Mouse (Mus musculus) intestine, embryonic 14.5 days (tissue): ENCODE measurements around the gene Fbxl20. TPM values are rescaled to one million over a fixed set of nuclear protein-coding genes. Genes with fewer than 3 reads are reported as not detected.
"Not testable (repeated sequence)": the region's sequence is repeated elsewhere in the genome, so short reads cannot be mapped to it uniquely, and the experiment has no call there.

Experiments
- ATAC-seq: fragments of 200-750 bp; cut with Nextera tagmentation; replicated peaks from 2 replicates; pipeline ENCODE4 v1.8.0; 2017; ENCODE audit warnings: low read depth, moderate number of reproducible peaks, moderate TSS enrichment, moderate library complexity; ENCODE audit not compliant: low FRiP score, low TSS enrichment
- DNase-seq: peaks from one replicate; pipeline ENCODE4 v3.0.0-alpha.2; 2018; ENCODE audit warnings: low spot score
- H3K27ac ChIP-seq: fragments of 300-500 bp; sonication (generic); 2 replicates; pipeline ENCODE4 v1.5.1; 2014; ENCODE audit warnings: low read depth, mild to moderate bottlenecking, control low read depth
- H3K27me3 ChIP-seq: fragments of 300-500 bp; sonication (generic); replicated peaks from 2 replicates; pipeline ENCODE4 v1.6.1; 2014; ENCODE audit warnings: low read length, control low read depth; ENCODE audit not compliant: control insufficient read depth, insufficient read depth
- H3K36me3 ChIP-seq: fragments of 300-500 bp; sonication (generic); 2 replicates; pipeline ENCODE4 v1.6.1; 2014; ENCODE audit warnings: low read length, control low read depth; ENCODE audit not compliant: control insufficient read depth, insufficient read depth
- H3K4me1 ChIP-seq: fragments of 300-500 bp; sonication (generic); replicated peaks from 2 replicates; pipeline ENCODE4 v1.6.1; 2014; ENCODE audit warnings: low read length, control low read depth, mixed read lengths; ENCODE audit not compliant: control insufficient read depth, insufficient read depth
- H3K4me2 ChIP-seq: fragments of 300-500 bp; sonication (generic); 2 replicates; pipeline ENCODE4 v1.6.1; 2014; ENCODE audit warnings: low read length
- H3K4me3 ChIP-seq: fragments of 300-500 bp; sonication (generic); 2 replicates; pipeline ENCODE4 v1.5.1; 2014; ENCODE audit warnings: low read depth, low read length, control low read depth, mixed read lengths
- H3K9ac ChIP-seq: fragments of 300-500 bp; sonication (generic); 2 replicates; pipeline ENCODE4 v1.6.1; 2014; ENCODE audit warnings: mild to moderate bottlenecking, low read length
- H3K9me3 ChIP-seq: fragments of 300-500 bp; sonication (generic); 2 replicates; pipeline ENCODE4 v1.6.1; 2016; ENCODE audit warnings: low read length, control low read depth; ENCODE audit not compliant: control insufficient read depth
- WGBS: fragments of 180-500 bp; shearing (Covaris S2); extraction: QIAGEN DNeasy Blood & Tissue Kit; methylation state at CpG from one replicate; pipeline ENCODE4 v1.1.7; 2014; 5-methylcytosine and 5-hydroxymethylcytosine counted together
- polyA plus RNA-seq: library from polyadenylated mRNA; unstranded; fragments of >200 nt; fragmentation: Nextera tagmentation; extraction: Ambion mirVana; gene quantifications from 2 replicates; pipeline ENCODE4 v1.2.1, GENCODE M21; 2014

Fbxl20 gene
- polyA plus RNA-seq = 13.0 and 15.5 TPM in 2 replicates

- H3K4me1 ChIP-seq = peaks cover 14% of the 10 kb centered on the region
- under 1% methylated on average over 52 of the region's 65 CpGs for WGBS
- peak within 1 kb of the TSS; percentile 88 for H3K27ac ChIP-seq
- peak within 1 kb of the TSS; percentile 90 for H3K9ac ChIP-seq
- peak within 1 kb of the TSS; percentile 94 for H3K4me3 ChIP-seq
- peak within 1 kb of the TSS; percentile 87 for H3K4me2 ChIP-seq
- peaks cover 18% of the 10 kb centered on the region for H3K36me3 ChIP-seq
- ATAC-seq (peak; percentile 88), DNase-seq (peak; percentile 87)
- H3K27me3 ChIP-seq = no peaks in the 10 kb centered on the region
- no peaks in the 10 kb centered on the region for H3K9me3 ChIP-seq
These were observed at the start of gene Fbxl20 for GRCm38 (mm10) chr11:98149786-98150624. Fbxl20 (minus strand) TSS chr11:98150403.

GRCm38 (mm10) chr11:98192901-98193805 lies 43.0 kb upstream of the Fbxl20 start, which contains the start of gene Med1:
Med1 (minus strand) TSS chr11:98193293.
- Histone ChIP-seq H3K9ac (peak within 1 kb of the TSS; percentile 93), H3K4me1 (peaks cover 8% of the 10 kb centered on the region), H3K4me2 (peak within 1 kb of the TSS; percentile 75), H3K4me3 (peak within 1 kb of the TSS; percentile 89), H3K27ac (peak within 1 kb of the TSS; percentile 89), H3K9me3 (no peaks in the 10 kb centered on the region), H3K27me3 (no peaks in the 10 kb centered on the region), H3K36me3 (peaks cover 16% of the 10 kb centered on the region)
- DNase-seq = peak; percentile 94
- ATAC-seq = peak; percentile 95
- WGBS = under 1% methylated on average over 48 of the region's 53 CpGs

- no peak for ATAC-seq
- H3K4me3 ChIP-seq = no peak overlapping the region
- H3K27ac ChIP-seq = no peak overlapping the region
- H3K9me3 ChIP-seq = no peaks in the 10 kb centered on the region
- no peaks in the 10 kb centered on the region for H3K27me3 ChIP-seq
- 88% methylated on average over 5 of the region's 5 CpGs for WGBS
- H3K9ac ChIP-seq = no peak overlapping the region
- DNase-seq = no peak
- H3K36me3 ChIP-seq = peaks cover 35% of the 10 kb centered on the region
- H3K4me1 ChIP-seq = peaks cover 8% of the 10 kb centered on the region
- H3K4me2 ChIP-seq = no peak overlapping the region
These were observed 40.6 kb upstream of the Fbxl20 start for GRCm38 (mm10) chr11:98190820-98191219.

GRCm38 (mm10) chr11:98187640-98188395 lies 37.6 kb upstream of the Fbxl20 start:
- 91% methylated on average over 9 of the region's 9 CpGs for WGBS
- H3K27ac ChIP-seq = no peak overlapping the region

GRCm38 (mm10) chr11:98182149-98182548 lies 31.9 kb upstream of the Fbxl20 start:
- not testable (repeated sequence) for H3K4me3 ChIP-seq, H3K27me3 ChIP-seq, H3K4me2 ChIP-seq, H3K9me3 ChIP-seq, DNase-seq, H3K27ac ChIP-seq, H3K4me1 ChIP-seq, H3K9ac ChIP-seq, ATAC-seq
- peaks cover 80% of the 10 kb centered on the region for H3K36me3 ChIP-seq
- 95% methylated on average over 3 of the region's 3 CpGs for WGBS

More at GRCm38 (mm10) chr11:98187640-98188395, 37.6 kb upstream of the Fbxl20 start:
- DNase-seq (no peak), ATAC-seq (no peak)
- Histone ChIP-seq H3K4me1 (peaks cover 8% of the 10 kb centered on the region), H3K4me2 (no peak overlapping the region), H3K9ac (no peak overlapping the region), H3K4me3 (no peak overlapping the region), H3K9me3 (no peaks in the 10 kb centered on the region), H3K36me3 (peaks cover 57% of the 10 kb centered on the region), H3K27me3 (no peaks in the 10 kb centered on the region)

GRCm38 (mm10) chr11:98168400-98168799 lies 18.2 kb upstream of the Fbxl20 start:
- 92% methylated on average over 1 of the region's 1 CpGs for WGBS
- H3K36me3 ChIP-seq = peaks cover 97% of the 10 kb centered on the region

GRCm38 (mm10) chr11:98155094-98155493 lies 4.9 kb upstream of the Fbxl20 start:
- no peaks in the 10 kb centered on the region for H3K4me1 ChIP-seq
- no peaks in the 10 kb centered on the region for H3K27me3 ChIP-seq
- no peak overlapping the region for H3K4me2 ChIP-seq
- H3K36me3 ChIP-seq = peaks cover 65% of the 10 kb centered on the region
- H3K9me3 ChIP-seq = no peaks in the 10 kb centered on the region
- no peak for ATAC-seq
- no peak for DNase-seq
- no peak overlapping the region for H3K9ac ChIP-seq
- WGBS = 73% methylated on average over 6 of the region's 6 CpGs
- no peak overlapping the region for H3K4me3 ChIP-seq
- no peak overlapping the region for H3K27ac ChIP-seq

More at GRCm38 (mm10) chr11:98168400-98168799, 18.2 kb upstream of the Fbxl20 start:
- DNase-seq (no peak), ATAC-seq (no peak)
- Histone ChIP-seq H3K9ac (no peak overlapping the region), H3K4me2 (no peak overlapping the region), H3K27ac (no peak overlapping the region), H3K27me3 (no peaks in the 10 kb centered on the region), H3K4me1 (no peaks in the 10 kb centered on the region), H3K4me3 (no peak overlapping the region), H3K9me3 (no peaks in the 10 kb centered on the region)
